Comparison of ENCODE assay signal across 26 mouse cellular contexts in the genomic region with DNA sequence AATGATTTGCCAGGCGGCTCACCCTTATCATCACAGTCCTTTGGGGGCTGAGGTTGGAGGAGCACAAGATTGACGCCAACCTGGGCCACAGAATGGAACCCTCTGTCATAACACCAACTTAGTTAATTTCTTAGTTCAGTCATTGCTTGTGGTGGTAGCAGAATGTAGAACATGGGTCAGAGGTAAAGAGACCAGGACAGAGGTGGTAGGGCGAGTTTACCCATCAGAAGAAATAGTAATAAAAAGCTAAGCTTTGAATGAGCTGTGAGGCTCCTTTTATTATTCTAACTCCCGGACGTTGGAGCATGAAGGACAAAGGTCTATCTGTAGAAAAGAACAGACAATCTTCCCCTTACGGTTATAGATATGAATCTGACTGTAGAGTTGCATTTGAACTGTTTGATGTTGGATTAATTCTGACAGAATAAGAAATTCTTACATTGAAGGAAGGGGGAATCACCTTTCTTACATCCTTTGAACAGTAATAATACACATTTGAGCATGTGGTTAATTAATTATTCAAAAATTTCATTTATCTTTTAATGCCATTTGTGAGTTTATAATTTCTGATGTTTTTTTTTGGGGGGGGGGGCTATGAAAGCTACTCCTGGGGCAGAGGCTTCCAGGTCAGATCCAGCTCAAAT. TPM values are rescaled to one million over a fixed set of nuclear protein-coding genes. Genes with fewer than 3 reads are reported as not detected.
DNase-seq lines count a peak whose midpoint lies in the region; ATAC-seq and TF ChIP-seq lines count a peak whose summit lies in the region.
"Had no signal": no experiment of that assay in that cellular context is flagged by ENCODE, and none has a peak within 500 bp of the region (broad histone marks: within the 10 kb centered on the region; RNA-seq: fewer than 3 reads in every experiment).

No protein-coding gene starts in this region.

- no peak overlapping the region for H3K4me3 ChIP-seq in intestine, embryonic 14.5 days (ENCODE audit: low read depth, low read length)
- H3K4me3 ChIP-seq in intestine, postnatal 0 days (ENCODE audit: low read depth, low read length): no peak overlapping the region
- H3K4me3 ChIP-seq in hindbrain, postnatal 0 days (ENCODE audit: low read length): no peak overlapping the region
- no peak overlapping the region for H3K4me3 ChIP-seq in forebrain, postnatal 0 days (ENCODE audit: low read depth, low read length)
- H3K4me3 ChIP-seq: embryonic facial prominence, embryonic 12.5 days; embryonic facial prominence, embryonic 15.5 days; heart, embryonic 12.5 days; heart, embryonic 15.5 days had no signal

- no peaks in the 10 kb centered on the region for H3K4me1 ChIP-seq in intestine, embryonic 14.5 days (replicated peaks; ENCODE audit: control insufficient read depth, insufficient read depth, low read length)
- no peaks in the 10 kb centered on the region; the same call in 1 of the 2 replicates for H3K4me1 ChIP-seq in intestine, postnatal 0 days (replicated peaks; ENCODE audit: control insufficient read depth, insufficient read depth, low read length)
- no peaks in the 10 kb centered on the region for H3K4me1 ChIP-seq in hindbrain, postnatal 0 days (ENCODE audit: insufficient read depth, low read length)
- H3K4me1 ChIP-seq in forebrain, postnatal 0 days (ENCODE audit: insufficient read depth): no peaks in the 10 kb centered on the region
- H3K4me1 ChIP-seq: embryonic facial prominence, embryonic 12.5 days; embryonic facial prominence, embryonic 15.5 days; heart, embryonic 12.5 days; heart, embryonic 15.5 days had no signal

- no peak overlapping the region for H3K9ac ChIP-seq in intestine, embryonic 14.5 days (ENCODE audit: low read length)
- H3K9ac ChIP-seq in intestine, postnatal 0 days (ENCODE audit: low read depth, low read length): no peak overlapping the region
- no peak overlapping the region for H3K9ac ChIP-seq in hindbrain, postnatal 0 days (replicated peaks; ENCODE audit: low read length)
- H3K9ac ChIP-seq in forebrain, postnatal 0 days: no peak overlapping the region
- H3K9ac ChIP-seq: embryonic facial prominence, embryonic 12.5 days; embryonic facial prominence, embryonic 15.5 days; heart, embryonic 12.5 days; heart, embryonic 15.5 days; hindbrain, embryonic 14.5 days had no signal

- H3K36me3 ChIP-seq in intestine, embryonic 14.5 days (ENCODE audit: control insufficient read depth, insufficient read depth, low read length): no peaks in the 10 kb centered on the region
- H3K36me3 ChIP-seq in intestine, postnatal 0 days (ENCODE audit: control insufficient read depth, insufficient read depth): no peaks in the 10 kb centered on the region
- H3K36me3 ChIP-seq in hindbrain, postnatal 0 days (ENCODE audit: insufficient read depth, low read length): no peaks in the 10 kb centered on the region
- no peaks in the 10 kb centered on the region for H3K36me3 ChIP-seq in forebrain, postnatal 0 days (ENCODE audit: insufficient read depth)
- H3K36me3 ChIP-seq: embryonic facial prominence, embryonic 12.5 days; embryonic facial prominence, embryonic 15.5 days; G1E; heart, embryonic 12.5 days; heart, embryonic 15.5 days had no signal

- peak; percentile 64 for DNase-seq in heart, adult 11 months
- no peak for DNase-seq in heart, postnatal 10 days
- no peak for DNase-seq in intestine, embryonic 14.5 days (ENCODE audit: low spot score)
- no peak for DNase-seq in hindbrain, postnatal 0 days (ENCODE audit: low spot score)
- DNase-seq in forebrain, postnatal 0 days: no peak
- DNase-seq: adrenal gland, postnatal 14 days; cerebellum, adult 11 months; cerebellum, adult 2 months; cerebellum, adult 9-11 months; cerebellum, postnatal 25 days; gastrocnemius, postnatal 10 days; gastrocnemius, postnatal 36 days; heart, adult 18-20 months; heart, postnatal 14 days; heart, postnatal 4 days; kidney, adult 18-20 months had no signal

- H3K4me2 ChIP-seq in intestine, embryonic 14.5 days (ENCODE audit: low read length): no peak overlapping the region
- H3K4me2 ChIP-seq in intestine, postnatal 0 days (replicated peaks; ENCODE audit: low read depth): no peak overlapping the region
- no peak overlapping the region for H3K4me2 ChIP-seq in hindbrain, postnatal 0 days (ENCODE audit: low read depth, low read length)
- no peak overlapping the region for H3K4me2 ChIP-seq in forebrain, postnatal 0 days (ENCODE audit: low read depth)
- H3K4me2 ChIP-seq: embryonic facial prominence, embryonic 12.5 days; embryonic facial prominence, embryonic 15.5 days; heart, embryonic 12.5 days; heart, embryonic 15.5 days; hindbrain, embryonic 14.5 days had no signal

- intact Hi-C loops in heart, postnatal 10 days (cut with DNase I): no loop called here

- TF ChIP-seq CTCF in intestine, postnatal 0 days (IDR thresholded peaks at IDR 0.05; ENCODE audit: low read depth): no peak
- no peak for TF ChIP-seq CTCF in hindbrain, postnatal 0 days (IDR thresholded peaks at IDR 0.05; ENCODE audit: low read depth)
- TF ChIP-seq CTCF in forebrain, postnatal 0 days (IDR thresholded peaks at IDR 0.05; ENCODE audit: low read depth): no peak

- H3K9me3 ChIP-seq in intestine, embryonic 14.5 days (ENCODE audit: control insufficient read depth, low read length): no peaks in the 10 kb centered on the region
- no peaks in the 10 kb centered on the region for H3K9me3 ChIP-seq in intestine, postnatal 0 days (ENCODE audit: control insufficient read depth)
- H3K9me3 ChIP-seq in hindbrain, postnatal 0 days (ENCODE audit: low read length): no peaks in the 10 kb centered on the region
- H3K9me3 ChIP-seq in forebrain, postnatal 0 days (ENCODE audit: low read length): no peaks in the 10 kb centered on the region
- H3K9me3 ChIP-seq: embryonic facial prominence, embryonic 12.5 days; embryonic facial prominence, embryonic 15.5 days; G1E; heart, embryonic 12.5 days; heart, embryonic 15.5 days had no signal

- no peak overlapping the region for H3K27ac ChIP-seq in intestine, embryonic 14.5 days (ENCODE audit: low read depth)
- H3K27ac ChIP-seq in intestine, postnatal 0 days (ENCODE audit: low read depth, low read length): no peak overlapping the region
- no peak overlapping the region for H3K27ac ChIP-seq in hindbrain, postnatal 0 days
- no peak overlapping the region for H3K27ac ChIP-seq in forebrain, postnatal 0 days (ENCODE audit: low read depth, low read length)
- H3K27ac ChIP-seq: embryonic facial prominence, embryonic 12.5 days; embryonic facial prominence, embryonic 15.5 days; heart, embryonic 15.5 days; hindbrain, embryonic 14.5 days had no signal

- no peaks in the 10 kb centered on the region for H3K27me3 ChIP-seq in intestine, embryonic 14.5 days (replicated peaks; ENCODE audit: control insufficient read depth, insufficient read depth, low read length)
- H3K27me3 ChIP-seq in intestine, postnatal 0 days (replicated peaks; ENCODE audit: control insufficient read depth, insufficient read depth, low read length): no peaks in the 10 kb centered on the region
- H3K27me3 ChIP-seq in hindbrain, postnatal 0 days (ENCODE audit: insufficient read depth, low read length): no peaks in the 10 kb centered on the region
- H3K27me3 ChIP-seq in forebrain, postnatal 0 days (ENCODE audit: insufficient read depth, low read length): no peaks in the 10 kb centered on the region
- H3K27me3 ChIP-seq: CH12.LX; embryonic facial prominence, embryonic 12.5 days; embryonic facial prominence, embryonic 15.5 days; heart, embryonic 12.5 days; heart, embryonic 15.5 days had no signal

- peak; percentile 58; the same call in 1 of the 2 replicates for ATAC-seq in intestine, embryonic 14.5 days (replicated peaks; ENCODE audit: low FRiP score, low TSS enrichment, low read depth)
- peak; percentile 73 for ATAC-seq in intestine, postnatal 0 days
- ATAC-seq in hindbrain, postnatal 0 days: no peak
- ATAC-seq in forebrain, postnatal 0 days: no peak
- ATAC-seq: forebrain, embryonic 14.5 days; Patski had no signal

- 73% methylated on average over 6 of the region's 6 CpGs for WGBS in intestine, embryonic 14.5 days
- WGBS in intestine, postnatal 0 days: 36% methylated on average over 6 of the region's 6 CpGs
- 87% methylated on average over 6 of the region's 6 CpGs for WGBS in hindbrain, postnatal 0 days
- WGBS in forebrain, postnatal 0 days: 87% methylated on average over 6 of the region's 6 CpGs

RNA-seq across cellular contexts. Expression of gene Atp8a1, which starts 7.9 kb away (rescaled TPM):
- 10 to 100 TPM; 19.2 to 20.3 TPM for total RNA-seq in heart, postnatal 10 days (2021)
- polyA plus RNA-seq in intestine, embryonic 14.5 days (2014; fragmentation: Nextera tagmentation; extraction: Ambion mirVana): 17.5 and 17.9 TPM in 2 replicates
- polyA plus RNA-seq in intestine, postnatal 0 days (2015; fragmentation: Nextera tagmentation; extraction: Ambion mirVana): 7.8 and 9.1 TPM in 2 replicates
- total RNA-seq in hindbrain, postnatal 0 days (2014; rRNA removed): 78.2 and 125 TPM in 2 replicates
- polyA plus RNA-seq in hindbrain, postnatal 0 days (2015; fragmentation: Nextera tagmentation; extraction: Ambion mirVana): 37.8 and 41.1 TPM in 2 replicates
- 75.7 and 83.8 TPM in 2 replicates for total RNA-seq in forebrain, postnatal 0 days (2014; rRNA removed)
- polyA plus RNA-seq in forebrain, postnatal 0 days (2015; fragmentation: Nextera tagmentation; extraction: Ambion mirVana): 25.7 and 30.9 TPM in 2 replicates

Comparison
In these comparisons a context has a peak if more than half of its experiments do, and no peak if none do; other contexts are left out.
1. ATAC-seq: peak in intestine, embryonic 14.5 days (single experiment) and intestine, postnatal 0 days (single experiment); none in hindbrain, postnatal 0 days (single experiment) and forebrain, postnatal 0 days (single experiment).